Mouse (Mus musculus) forelimb bud, embryonic 11.5 days (tissue): ENCODE results near the gene Zcchc14.

Source experiments
- DNase-seq: peaks from one replicate; pipeline ENCODE4 v3.0.0-alpha.2; 2012; ENCODE audit warnings: low read depth, low spot score

Gene Zcchc14

GRCm38 (mm10) chr8:121585159-121585825, 67.4 kb downstream of the Zcchc14 start:
- peak; percentile 98 for DNase-seq

GRCm38 (mm10) chr8:121584730-121585129, 68.0 kb downstream of the Zcchc14 start:
- DNase-seq: no peak

GRCm38 (mm10) chr8:121583653-121584052, 69.0 kb downstream of the Zcchc14 start:
- no peak for DNase-seq

- DNase-seq: no peak
Measured at GRCm38 (mm10) chr8:121580465-121580864, 72.2 kb downstream of the Zcchc14 start.

DNA sequence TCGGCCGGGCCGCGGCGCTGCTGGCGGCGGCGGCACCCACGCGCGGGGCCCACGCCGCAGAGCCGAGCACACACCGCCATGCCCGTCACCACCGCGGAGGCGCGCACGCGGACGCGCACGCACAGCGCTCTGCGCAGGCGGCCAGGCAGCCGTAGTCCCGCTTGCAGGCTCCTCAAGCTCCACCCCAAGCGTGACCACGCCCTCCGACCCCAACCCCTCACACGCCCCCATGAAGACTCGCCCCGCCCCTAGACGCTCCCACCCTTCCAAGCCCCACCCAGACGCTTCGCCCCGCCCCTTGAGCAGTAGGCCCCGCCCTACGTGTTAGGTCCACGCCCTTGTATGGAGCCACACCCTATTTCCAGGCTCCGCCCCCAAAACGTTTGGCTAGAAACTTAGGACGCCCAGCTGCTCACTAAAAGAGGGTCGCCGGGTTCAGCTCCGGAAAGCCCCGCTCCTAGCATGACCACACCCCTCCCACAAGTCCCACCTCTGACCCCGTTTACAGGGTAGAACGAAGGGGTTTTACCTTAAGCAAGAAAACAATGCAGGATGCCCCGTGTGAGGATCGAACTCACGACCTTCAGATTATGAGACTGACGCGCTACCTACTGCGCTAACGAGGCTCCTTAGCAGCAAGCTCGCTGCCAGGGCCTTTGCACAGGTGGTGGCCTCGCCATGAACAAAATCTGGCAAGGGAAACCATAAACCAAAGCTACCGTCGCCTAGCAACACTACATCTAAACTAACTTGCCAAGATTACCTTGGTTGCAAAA, 73.8 kb downstream of the Zcchc14 start, which contains the start of gene Fbxo31:
Gene Fbxo31, minus strand, starts transcription at position 131 of the 776 bp plus-strand sequence.
- DNase-seq: peak; percentile 94

GRCm38 (mm10) chr8:121577751-121578675, 74.7 kb downstream of the Zcchc14 start:
- peak; percentile 17 for DNase-seq

GRCm38 (mm10) chr8:121575661-121576060, 77.0 kb downstream of the Zcchc14 start:
- DNase-seq: no peak

DNA sequence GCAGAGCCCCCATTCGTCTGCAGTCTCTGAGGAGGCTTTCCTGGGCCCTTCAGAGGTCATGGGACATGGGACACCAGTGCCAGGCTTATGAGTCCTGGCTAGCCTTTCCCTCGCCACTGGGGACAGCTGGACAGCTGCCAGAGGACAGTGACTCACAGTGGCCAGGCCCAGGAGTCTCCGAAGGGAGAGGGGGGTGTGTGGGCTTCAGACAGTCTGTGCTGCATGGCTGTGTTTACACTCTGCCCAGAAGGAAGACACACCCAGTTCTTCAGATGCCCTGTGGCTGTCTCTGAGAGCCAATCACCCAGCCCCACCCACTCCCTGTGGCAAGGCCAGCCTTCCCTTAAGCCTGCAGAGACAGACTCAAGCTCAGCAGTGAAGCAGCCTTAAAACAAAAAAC, 79.4 kb downstream of the Zcchc14 start:
- DNase-seq: no peak

DNA sequence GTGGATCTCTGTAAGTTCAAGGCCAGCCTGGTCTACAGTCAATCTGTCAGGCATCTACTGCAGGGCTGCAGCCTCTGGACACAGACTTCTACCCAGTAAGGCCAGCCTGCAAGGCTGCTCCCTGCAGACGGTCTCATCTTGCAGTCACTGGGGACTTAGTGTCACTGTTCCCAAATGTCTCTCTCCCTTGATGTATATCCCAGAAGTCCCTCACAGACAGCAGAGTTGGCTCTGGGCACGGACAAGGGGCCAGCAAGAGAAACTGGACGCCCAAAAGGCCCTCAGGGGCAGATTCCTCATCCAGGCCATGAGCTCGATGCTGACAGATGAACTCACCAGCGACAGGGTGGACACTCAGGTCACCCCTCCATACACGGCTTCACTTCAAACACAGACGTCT, 80.6 kb downstream of the Zcchc14 start:
- no peak for DNase-seq

- no peak for DNase-seq
Measured at GRCm38 (mm10) chr8:121570801-121571200, 81.9 kb downstream of the Zcchc14 start.

DNA sequence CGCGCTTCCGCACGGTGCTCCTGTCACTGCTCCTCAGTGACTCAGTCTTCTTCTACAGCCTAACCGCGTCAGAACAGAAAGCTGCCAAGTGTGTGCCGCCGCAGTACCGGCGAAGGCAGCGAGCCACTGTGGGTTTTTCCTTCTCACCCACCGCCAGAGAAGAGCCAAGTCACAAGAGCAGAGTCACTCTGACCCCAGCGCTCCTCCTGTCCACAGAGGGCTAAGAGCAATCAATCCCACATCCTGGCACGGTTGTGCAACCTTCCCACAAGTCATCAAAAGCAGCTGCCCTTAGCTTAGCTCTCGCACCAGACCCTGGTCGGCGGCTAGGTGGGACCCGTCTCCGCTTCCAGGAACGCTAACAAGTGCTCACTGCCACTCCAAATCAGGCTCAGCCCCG, 82.4 kb downstream of the Zcchc14 start:
- DNase-seq: no peak

DNA sequence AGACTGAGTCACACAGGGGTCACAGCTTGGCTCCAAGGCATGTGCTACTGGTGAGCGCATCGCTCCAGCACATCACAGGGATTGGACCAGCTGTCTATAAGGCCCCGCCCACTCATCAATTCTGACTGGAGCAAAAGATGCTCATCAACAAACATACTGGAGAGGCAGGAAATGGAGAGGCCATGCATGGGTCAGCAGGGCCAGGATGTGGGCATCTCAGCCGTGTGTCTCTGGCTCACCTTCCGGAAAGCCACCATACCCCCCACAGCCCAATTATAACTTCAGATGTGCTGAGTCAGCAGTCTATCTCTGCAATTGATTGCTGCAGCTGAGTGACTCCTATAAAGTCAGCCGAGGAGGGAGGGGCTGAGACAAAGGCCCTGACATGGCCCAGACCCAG, 84.4 kb downstream of the Zcchc14 start:
- no peak for DNase-seq

GRCm38 (mm10) chr8:121563701-121564100, 89.0 kb downstream of the Zcchc14 start:
- no peak for DNase-seq

- DNase-seq: no peak
Measured at GRCm38 (mm10) chr8:121562941-121563351, 89.8 kb downstream of the Zcchc14 start.

DNA sequence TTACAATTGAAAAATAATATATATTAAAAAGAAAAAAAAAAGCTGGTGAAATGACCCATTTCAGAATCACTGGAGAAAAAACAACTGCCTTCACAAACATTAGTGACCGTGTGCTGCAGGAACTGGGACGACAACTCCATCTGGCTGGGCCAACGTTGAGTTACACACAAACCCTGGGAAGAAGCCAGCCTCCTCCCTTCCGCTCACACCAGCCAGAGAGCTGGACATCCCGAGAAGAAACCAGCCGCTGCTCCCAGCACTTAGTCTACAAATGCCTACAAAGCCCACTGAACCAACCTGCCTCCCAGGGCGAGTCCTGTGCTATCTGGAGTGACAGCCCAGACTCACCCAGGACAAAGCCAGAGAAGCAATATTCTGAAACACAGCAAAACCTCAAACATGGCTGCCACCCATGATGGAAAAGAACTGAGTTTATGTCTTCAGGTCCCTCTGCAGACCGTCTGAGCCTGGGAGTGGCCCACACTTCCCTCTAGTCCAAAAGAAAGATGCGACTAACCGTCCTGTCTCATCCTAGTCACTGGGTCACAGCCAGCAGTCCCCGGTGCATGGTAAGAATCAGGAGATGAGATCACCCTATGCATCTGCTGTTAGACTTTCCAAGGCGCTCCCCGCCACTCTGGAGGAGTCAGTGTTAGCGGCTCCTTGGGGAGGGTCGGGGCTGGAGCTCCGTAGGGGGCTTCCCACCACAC, 90.9 kb downstream of the Zcchc14 start:
- no peak for DNase-seq

- no peak for DNase-seq
Measured at GRCm38 (mm10) chr8:121560432-121561100, 92.1 kb downstream of the Zcchc14 start.

- no peak for DNase-seq
Measured at GRCm38 (mm10) chr8:121559801-121560200, 92.9 kb downstream of the Zcchc14 start.

DNA sequence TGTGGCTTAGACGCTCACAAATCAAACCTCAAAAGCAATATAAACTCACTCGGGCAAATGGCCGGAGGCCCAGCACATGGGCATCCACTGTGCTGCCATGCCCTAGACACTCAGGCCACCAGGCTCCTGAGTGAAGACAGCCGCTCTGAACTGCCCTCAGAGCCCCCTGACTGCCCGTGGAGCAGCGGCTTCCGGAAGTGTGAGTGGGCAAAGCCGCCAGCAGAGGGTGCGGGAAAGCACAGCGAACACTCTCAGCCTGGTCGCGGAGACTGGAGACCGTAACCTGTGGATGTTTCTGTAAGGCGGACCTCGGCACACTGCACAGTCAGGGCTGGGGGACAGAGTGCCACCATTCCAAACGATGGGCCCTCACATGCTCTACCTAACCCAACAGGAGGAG, 94.2 kb downstream of the Zcchc14 start:
- no peak for DNase-seq

DNA sequence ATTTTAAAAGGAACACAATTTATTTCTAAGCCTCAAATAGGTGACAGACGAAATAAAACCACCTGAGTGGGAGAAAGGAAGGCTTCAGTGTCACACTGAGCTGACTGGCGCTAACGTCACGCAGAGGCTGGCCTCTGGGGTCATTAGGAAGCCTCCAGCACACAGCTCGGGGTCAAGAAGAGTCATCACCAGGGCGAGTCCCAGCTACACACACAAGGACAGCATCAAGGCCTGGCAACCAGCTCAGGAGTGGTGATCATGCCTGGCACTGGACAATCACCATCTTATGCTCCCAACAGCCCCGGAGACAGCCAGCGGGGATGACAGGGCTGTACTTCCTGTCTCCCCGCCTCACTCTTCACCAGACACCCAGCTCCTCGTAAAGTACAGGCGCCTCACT, 95.0 kb downstream of the Zcchc14 start:
- DNase-seq: no peak

DNA sequence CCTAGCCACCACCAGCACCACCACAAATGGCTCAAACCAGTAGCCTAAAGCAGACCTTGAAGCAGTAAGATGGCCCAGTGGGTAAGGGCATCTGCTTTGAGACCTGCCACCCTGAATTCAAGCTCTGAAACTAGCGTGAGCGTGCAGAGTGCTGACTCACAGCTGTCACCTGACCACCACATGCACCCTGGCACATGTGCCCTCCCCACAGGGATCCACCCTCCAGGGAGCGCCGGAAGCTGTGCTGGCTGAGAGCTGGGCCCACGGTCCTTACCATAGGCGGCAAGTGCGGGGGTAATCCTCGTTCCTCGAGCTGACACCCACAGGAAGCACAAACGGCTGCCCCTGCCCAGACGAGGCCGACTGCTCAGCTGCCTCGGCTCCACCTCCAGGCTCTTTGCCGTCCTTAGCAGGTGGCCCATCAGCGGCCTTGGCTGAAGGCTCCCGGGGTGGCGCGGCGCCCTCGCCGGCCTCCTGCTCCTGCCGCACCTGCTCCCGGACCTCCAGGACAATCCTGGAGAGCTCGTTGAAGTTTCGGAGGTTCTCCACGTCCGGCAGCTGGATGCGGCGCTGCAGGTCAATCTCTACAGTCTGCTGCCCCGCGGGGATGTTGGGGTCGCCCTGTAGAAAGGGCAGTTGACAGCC, 98.7 kb downstream of the Zcchc14 start:
- no peak for DNase-seq
